Mouse (Mus musculus): ENCODE measurements at regions not wholly inside any gene's neighbourhood (a gene's known extent, or its start where the extent isn't known, plus 50 kb on each side); places are given as distances from the start of the nearest gene placed in this dataset.

- TF ChIP-seq CTCF (IDR thresholded peaks at IDR 0.05): no peak
- no peak for TF ChIP-seq POLR2A (IDR thresholded peaks at IDR 0.05; ENCODE audit: insufficient read depth, low read depth, low read length)
Observed at GRCm38 (mm10) chr8:90125426-90125825, 222.7 kb downstream of the Tox3 start.
